Mouse (Mus musculus) neural tube, embryonic 11.5 days (tissue): ENCODE measurements around the gene Pdia5. TPM values are rescaled to one million over a fixed set of nuclear protein-coding genes. Genes with fewer than 3 reads are reported as not detected.

Source experiments
- ATAC-seq: fragments of 200-750 bp; cut with Nextera tagmentation; 2 replicates; pipeline ENCODE4 v1.8.0; 2017; ENCODE audit warnings: moderate number of reproducible peaks, mild to moderate bottlenecking, moderate TSS enrichment, moderate library complexity; ENCODE audit not compliant: insufficient read depth, low FRiP score, low TSS enrichment
- DNase-seq: peaks from one replicate; pipeline ENCODE4 v3.0.0-alpha.2; 2015; ENCODE audit warnings: low spot score
- H3K27ac ChIP-seq: fragments of 300-500 bp; sonication (generic); 2 replicates; pipeline ENCODE4 v1.5.1; 2014; ENCODE audit warnings: low read depth, mild to moderate bottlenecking, low read length
- H3K27me3 ChIP-seq: fragments of 300-500 bp; sonication (generic); 2 replicates; pipeline ENCODE4 v1.6.1; 2014; ENCODE audit warnings: mild to moderate bottlenecking, low read length, mixed read lengths; ENCODE audit not compliant: control insufficient read depth, insufficient read depth
- H3K36me3 ChIP-seq: fragments of 300-500 bp; sonication (generic); 2 replicates; pipeline ENCODE4 v1.6.1; 2014; ENCODE audit warnings: mild to moderate bottlenecking, low read length, moderate library complexity, mixed read lengths; ENCODE audit not compliant: control insufficient read depth, insufficient read depth
- H3K4me1 ChIP-seq: fragments of 300-500 bp; sonication (generic); 2 replicates; pipeline ENCODE4 v1.6.1; 2014; ENCODE audit warnings: low read length, mixed read lengths; ENCODE audit not compliant: control insufficient read depth, insufficient read depth
- H3K4me2 ChIP-seq: fragments of 300-500 bp; sonication (generic); 2 replicates; pipeline ENCODE4 v1.6.1; 2014; ENCODE audit warnings: low read depth, mild to moderate bottlenecking, moderate library complexity
- H3K4me3 ChIP-seq: fragments of 300-500 bp; sonication (generic); 2 replicates; pipeline ENCODE4 v1.5.1; 2014; ENCODE audit warnings: low read depth, low read length
- H3K9ac ChIP-seq: fragments of 300-500 bp; sonication (generic); 2 replicates; pipeline ENCODE4 v1.6.1; 2014; ENCODE audit warnings: mild to moderate bottlenecking, low read length
- H3K9me3 ChIP-seq: fragments of 300-500 bp; sonication (generic); 2 replicates; pipeline ENCODE4 v1.6.1; 2016; ENCODE audit warnings: low read length; ENCODE audit not compliant: control insufficient read depth
- whole genome bisulfite sequencing: fragments of 180-500 bp; shearing (Covaris S2); extraction: QIAGEN DNeasy Blood & Tissue Kit; methylation state at CpG from one replicate; pipeline ENCODE4 v1.1.7; 2014; 5-methylcytosine and 5-hydroxymethylcytosine counted together
- polyA plus RNA-seq: library from polyadenylated mRNA; unstranded; fragments of >200 nt; fragmentation: Nextera tagmentation; extraction: Ambion mirVana; gene quantifications from 2 replicates; pipeline ENCODE4 v1.2.1, GENCODE M21; 2014

Gene Pdia5
- polyA plus RNA-seq, 1 experiment from 2014 or later = 14.2 TPM

- H3K4me1 ChIP-seq = no peaks in the 10 kb centered on the region
- no peak overlapping the region for H3K9ac ChIP-seq
- ATAC-seq = no peak
- no peaks in the 10 kb centered on the region for H3K9me3 ChIP-seq
- no peak for DNase-seq
- H3K27ac ChIP-seq = no peak overlapping the region
- WGBS = 93% methylated on average over 14 of the region's 14 CpGs
- no peaks in the 10 kb centered on the region for H3K36me3 ChIP-seq
- H3K4me3 ChIP-seq = no peak overlapping the region
- H3K27me3 ChIP-seq = no peaks in the 10 kb centered on the region
- no peak overlapping the region for H3K4me2 ChIP-seq
Measured at GRCm38 (mm10) chr16:35472569-35473275, 18.0 kb downstream of the Pdia5 start.

- ATAC-seq (no peak), DNase-seq (no peak)
- Histone ChIP-seq H3K4me2 (no peak overlapping the region), H3K36me3 (no peaks in the 10 kb centered on the region), H3K27me3 (no peaks in the 10 kb centered on the region), H3K27ac (no peak overlapping the region), H3K4me1 (no peaks in the 10 kb centered on the region), H3K9me3 (no peaks in the 10 kb centered on the region), H3K9ac (no peak overlapping the region), H3K4me3 (no peak overlapping the region)
- WGBS = 93% methylated on average over 17 of the region's 17 CpGs
Measured at GRCm38 (mm10) chr16:35471841-35472568, 18.7 kb downstream of the Pdia5 start.

GRCm38 (mm10) chr16:35470983-35471382, 19.7 kb downstream of the Pdia5 start:
- H3K27ac ChIP-seq = no peak overlapping the region
- no peak overlapping the region for H3K4me3 ChIP-seq
- WGBS = 82% methylated on average over 8 of the region's 8 CpGs
- no peak overlapping the region for H3K9ac ChIP-seq
- ATAC-seq = no peak
- no peaks in the 10 kb centered on the region for H3K36me3 ChIP-seq
- DNase-seq = no peak
- no peaks in the 10 kb centered on the region for H3K4me1 ChIP-seq
- no peaks in the 10 kb centered on the region for H3K9me3 ChIP-seq
- no peak overlapping the region for H3K4me2 ChIP-seq
- H3K27me3 ChIP-seq = no peaks in the 10 kb centered on the region

- 93% methylated on average over 8 of the region's 8 CpGs for WGBS
- Histone ChIP-seq H3K4me3 (no peak overlapping the region), H3K9me3 (no peaks in the 10 kb centered on the region), H3K4me1 (0 out of 2 replicates have a peak, but pooled peaks cover 3% of the 10 kb centered on the region), H3K27me3 (no peaks in the 10 kb centered on the region), H3K4me2 (no peak overlapping the region), H3K27ac (no peak overlapping the region), H3K9ac (no peak overlapping the region), H3K36me3 (no peaks in the 10 kb centered on the region)
- no peak for DNase-seq
- no peak for ATAC-seq
Measured at GRCm38 (mm10) chr16:35470096-35470495, 20.6 kb downstream of the Pdia5 start.

- no peak overlapping the region for H3K4me2 ChIP-seq
- no peak overlapping the region for H3K27ac ChIP-seq
- DNase-seq = no peak
- no peak overlapping the region for H3K9ac ChIP-seq
- no peaks in the 10 kb centered on the region for H3K27me3 ChIP-seq
- H3K36me3 ChIP-seq = no peaks in the 10 kb centered on the region
- no peaks in the 10 kb centered on the region for H3K9me3 ChIP-seq
- H3K4me1 ChIP-seq = peaks cover 9% of the 10 kb centered on the region; the same call in 1 of the 2 replicates
- 76% methylated on average over 6 of the region's 6 CpGs for WGBS
- no peak for ATAC-seq
- H3K4me3 ChIP-seq = no peak overlapping the region
Measured at GRCm38 (mm10) chr16:35469016-35469415, 21.7 kb downstream of the Pdia5 start.

- Histone ChIP-seq H3K36me3 (peaks cover 2% of the 10 kb centered on the region; the same call in 1 of the 2 replicates), H3K9ac (no peak overlapping the region), H3K27ac (no peak overlapping the region), H3K9me3 (no peaks in the 10 kb centered on the region), H3K4me3 (no peak overlapping the region), H3K27me3 (no peaks in the 10 kb centered on the region), H3K4me1 (peaks cover 9% of the 10 kb centered on the region; the same call in 1 of the 2 replicates), H3K4me2 (no peak overlapping the region)
- ATAC-seq = no peak
- no peak for DNase-seq
- WGBS = 90% methylated on average over 2 of the region's 2 CpGs
Measured at GRCm38 (mm10) chr16:35467044-35467443, 23.6 kb downstream of the Pdia5 start.

- H3K4me1 ChIP-seq = peaks cover 9% of the 10 kb centered on the region; the same call in 1 of the 2 replicates
- H3K4me2 ChIP-seq = no peak overlapping the region
- H3K27ac ChIP-seq = no peak overlapping the region
- H3K9me3 ChIP-seq = no peaks in the 10 kb centered on the region
- ATAC-seq (no peak), DNase-seq (no peak)
- H3K27me3 ChIP-seq = no peaks in the 10 kb centered on the region
- no peak overlapping the region for H3K4me3 ChIP-seq
- 91% methylated on average over 4 of the region's 4 CpGs for WGBS
- no peak overlapping the region for H3K9ac ChIP-seq
- H3K36me3 ChIP-seq = peaks cover 2% of the 10 kb centered on the region; the same call in 1 of the 2 replicates
Measured at GRCm38 (mm10) chr16:35465808-35466351, 24.8 kb downstream of the Pdia5 start.

- Histone ChIP-seq H3K4me2 (no peak overlapping the region), H3K9ac (peak overlapping the region; percentile 23), H3K4me3 (no peak overlapping the region), H3K27ac (peak overlapping the region; percentile 29; the same call in 1 of the 2 replicates), H3K9me3 (no peaks in the 10 kb centered on the region), H3K27me3 (no peaks in the 10 kb centered on the region), H3K4me1 (peaks cover 9% of the 10 kb centered on the region; the same call in 1 of the 2 replicates), H3K36me3 (peaks cover 2% of the 10 kb centered on the region; the same call in 1 of the 2 replicates)
- DNase-seq (peak; percentile 33), ATAC-seq (peak; percentile 58)
- 48% methylated on average over 12 of the region's 12 CpGs for WGBS
Measured at GRCm38 (mm10) chr16:35464686-35465308, 25.9 kb downstream of the Pdia5 start.
